Mouse (Mus musculus) midbrain, embryonic 15.5 days (tissue): Measurements from ENCODE around the gene Mtmr1. TPM values are rescaled to one million over a fixed set of nuclear protein-coding genes. Genes with fewer than 3 reads are reported as not detected.
A peak's percentile ranks its signal among the peaks of the same experiment; 100 is the strongest.

Experiments used
- ATAC-seq: fragments of 200-750 bp; cut with Nextera tagmentation; replicated peaks from 2 replicates; pipeline ENCODE4 v1.8.0; 2017; ENCODE audit warnings: moderate TSS enrichment
- H3K27ac ChIP-seq: fragments of 300-500 bp; sonication (generic); 2 replicates; pipeline ENCODE4 v1.5.1; 2015; ENCODE audit warnings: mild to moderate bottlenecking, inconsistent platforms
- H3K27me3 ChIP-seq: fragments of 300-500 bp; sonication (generic); replicated peaks from 2 replicates; pipeline ENCODE4 v1.6.1; 2015; ENCODE audit warnings: inconsistent platforms
- H3K36me3 ChIP-seq: fragments of 300-500 bp; sonication (generic); replicated peaks from 2 replicates; pipeline ENCODE4 v1.6.1; 2015; ENCODE audit warnings: inconsistent platforms
- H3K4me1 ChIP-seq: fragments of 300-500 bp; sonication (generic); 2 replicates; pipeline ENCODE4 v1.6.1; 2015; ENCODE audit warnings: inconsistent platforms
- H3K4me2 ChIP-seq: fragments of 300-500 bp; sonication (generic); 2 replicates; pipeline ENCODE4 v1.6.1; 2015; ENCODE audit warnings: inconsistent platforms, mild to moderate bottlenecking, moderate library complexity
- H3K4me3 ChIP-seq: fragments of 300-500 bp; sonication (generic); 2 replicates; pipeline ENCODE4 v1.5.1; 2015; ENCODE audit warnings: mild to moderate bottlenecking, inconsistent platforms
- H3K9ac ChIP-seq: fragments of 300-500 bp; sonication (generic); 2 replicates; pipeline ENCODE4 v1.6.1; 2015; ENCODE audit warnings: mild to moderate bottlenecking, inconsistent platforms
- H3K9me3 ChIP-seq: fragments of 300-500 bp; sonication (generic); 2 replicates; pipeline ENCODE4 v1.6.1; 2016; ENCODE audit warnings: inconsistent platforms
- WGBS: fragments of 180-500 bp; shearing (Covaris S2); methylation state at CpG from one replicate; pipeline ENCODE4 v1.1.7; 2015; ENCODE audit warnings: mixed read lengths; 5-methylcytosine and 5-hydroxymethylcytosine counted together
- polyA plus RNA-seq: library from polyadenylated mRNA; unstranded; fragments of >200 nt; fragmentation: Nextera tagmentation; extraction: Ambion mirVana; gene quantifications from 2 replicates; pipeline ENCODE4 v1.2.1, GENCODE M21; 2015

The Mtmr1 gene
- polyA plus RNA-seq, 1 experiment from 2014 or later, result 16.3 TPM

GRCm38 (mm10) chrX:71408386-71408785, 43.8 kb downstream of the Mtmr1 start:
- Histone ChIP-seq H3K9me3 (no peaks in the 10 kb centered on the region), H3K4me3 (no peak overlapping the region), H3K27ac (no peak overlapping the region), H3K9ac (no peak overlapping the region), H3K36me3 (no peaks in the 10 kb centered on the region; the same call in 1 of the 2 replicates), H3K4me2 (no peak overlapping the region), H3K4me1 (no peaks in the 10 kb centered on the region), H3K27me3 (no peaks in the 10 kb centered on the region)
- WGBS, result 78% methylated on average over 1 of the region's 1 CpGs
- ATAC-seq, result no peak

GRCm38 (mm10) chrX:71412776-71413175, 48.2 kb downstream of the Mtmr1 start:
- WGBS, result 56% methylated on average over 3 of the region's 3 CpGs
- no peak overlapping the region for H3K4me3 ChIP-seq
- H3K27ac ChIP-seq, result no peak overlapping the region

GRCm38 (mm10) chrX:71413616-71414015, 49.1 kb downstream of the Mtmr1 start:
- Histone ChIP-seq H3K4me2 (no peak overlapping the region), H3K9ac (no peak overlapping the region), H3K9me3 (no peaks in the 10 kb centered on the region), H3K4me3 (no peak overlapping the region), H3K27me3 (no peaks in the 10 kb centered on the region), H3K36me3 (no peaks in the 10 kb centered on the region), H3K27ac (no peak overlapping the region), H3K4me1 (no peaks in the 10 kb centered on the region)
- ATAC-seq, result no peak
- 89% methylated on average over 4 of the region's 4 CpGs for WGBS

More at GRCm38 (mm10) chrX:71412776-71413175, 48.2 kb downstream of the Mtmr1 start:
- ATAC-seq, result no peak
- Histone ChIP-seq H3K9ac (no peak overlapping the region), H3K4me1 (no peaks in the 10 kb centered on the region), H3K9me3 (no peaks in the 10 kb centered on the region), H3K4me2 (no peak overlapping the region), H3K36me3 (no peaks in the 10 kb centered on the region; the same call in 1 of the 2 replicates), H3K27me3 (no peaks in the 10 kb centered on the region)

GRCm38 (mm10) chrX:71424852-71425251, 60.3 kb downstream of the Mtmr1 start:
- no peak overlapping the region for H3K4me3 ChIP-seq
- 75% methylated on average over 1 of the region's 1 CpGs for WGBS
- no peaks in the 10 kb centered on the region for H3K36me3 ChIP-seq
- H3K9ac ChIP-seq, result no peak overlapping the region
- no peak overlapping the region for H3K27ac ChIP-seq
- H3K4me1 ChIP-seq, result no peaks in the 10 kb centered on the region
- 0 out of 2 replicates have a peak, but pooled peaks have one; percentile 7 for ATAC-seq
- no peak overlapping the region for H3K4me2 ChIP-seq
- no peaks in the 10 kb centered on the region for H3K27me3 ChIP-seq
- no peaks in the 10 kb centered on the region for H3K9me3 ChIP-seq

GRCm38 (mm10) chrX:71425746-71426519, 61.4 kb downstream of the Mtmr1 start:
- Histone ChIP-seq H3K4me2 (no peak overlapping the region), H3K9me3 (no peaks in the 10 kb centered on the region), H3K4me3 (no peak overlapping the region), H3K27ac (peak overlapping the region; percentile 63), H3K4me1 (no peaks in the 10 kb centered on the region), H3K36me3 (no peaks in the 10 kb centered on the region), H3K9ac (no peak overlapping the region), H3K27me3 (no peaks in the 10 kb centered on the region)
- 49% methylated on average over 9 of the region's 9 CpGs for WGBS
- ATAC-seq, result peak; percentile 88

GRCm38 (mm10) chrX:71427491-71427890, 62.9 kb downstream of the Mtmr1 start:
- H3K9ac ChIP-seq, result no peak overlapping the region
- no peak overlapping the region for H3K4me2 ChIP-seq

GRCm38 (mm10) chrX:71430900-71431299, 66.3 kb downstream of the Mtmr1 start:
- 87% methylated on average over 5 of the region's 5 CpGs for WGBS
- H3K4me1 ChIP-seq, result no peaks in the 10 kb centered on the region

More at GRCm38 (mm10) chrX:71427491-71427890, 62.9 kb downstream of the Mtmr1 start:
- H3K27ac ChIP-seq, result no peak overlapping the region
- H3K36me3 ChIP-seq, result no peaks in the 10 kb centered on the region
- ATAC-seq, result no peak
- H3K27me3 ChIP-seq, result no peaks in the 10 kb centered on the region
- no peak overlapping the region for H3K4me3 ChIP-seq
- H3K4me1 ChIP-seq, result no peaks in the 10 kb centered on the region
- no peaks in the 10 kb centered on the region for H3K9me3 ChIP-seq

GRCm38 (mm10) chrX:71434448-71434847, 69.9 kb downstream of the Mtmr1 start:
- H3K9me3 ChIP-seq, result no peaks in the 10 kb centered on the region
- peak; percentile 20; the same call in 1 of the 2 replicates for ATAC-seq
- H3K9ac ChIP-seq, result no peak overlapping the region
- no peak overlapping the region for H3K27ac ChIP-seq
- H3K36me3 ChIP-seq, result no peaks in the 10 kb centered on the region
- WGBS, result 29% methylated on average over 1 of the region's 1 CpGs
- H3K4me2 ChIP-seq, result no peak overlapping the region
- H3K27me3 ChIP-seq, result no peaks in the 10 kb centered on the region
- no peak overlapping the region for H3K4me3 ChIP-seq
- no peaks in the 10 kb centered on the region for H3K4me1 ChIP-seq

More at GRCm38 (mm10) chrX:71430900-71431299, 66.3 kb downstream of the Mtmr1 start:
- no peak for ATAC-seq
- H3K9ac ChIP-seq, result no peak overlapping the region
- no peaks in the 10 kb centered on the region for H3K36me3 ChIP-seq
- H3K4me3 ChIP-seq, result no peak overlapping the region
- H3K27ac ChIP-seq, result no peak overlapping the region
- H3K4me2 ChIP-seq, result no peak overlapping the region
- H3K27me3 ChIP-seq, result no peaks in the 10 kb centered on the region
- no peaks in the 10 kb centered on the region for H3K9me3 ChIP-seq

GRCm38 (mm10) chrX:71434860-71435259, 70.3 kb downstream of the Mtmr1 start:
- 32% methylated on average over 8 of the region's 8 CpGs for WGBS
- H3K27ac ChIP-seq, result no peak overlapping the region
- H3K9me3 ChIP-seq, result no peaks in the 10 kb centered on the region
- H3K4me2 ChIP-seq, result no peak overlapping the region
- no peak overlapping the region for H3K9ac ChIP-seq
- no peaks in the 10 kb centered on the region for H3K4me1 ChIP-seq
- H3K4me3 ChIP-seq, result no peak overlapping the region
- peak; percentile 60 for ATAC-seq
- H3K36me3 ChIP-seq, result no peaks in the 10 kb centered on the region
- H3K27me3 ChIP-seq, result no peaks in the 10 kb centered on the region

GRCm38 (mm10) chrX:71435542-71435941, 71.0 kb downstream of the Mtmr1 start:
- no peak overlapping the region for H3K27ac ChIP-seq
- no peak overlapping the region for H3K9ac ChIP-seq
- H3K4me3 ChIP-seq, result no peak overlapping the region
- H3K27me3 ChIP-seq, result no peaks in the 10 kb centered on the region
- no peak for ATAC-seq
- no peak overlapping the region for H3K4me2 ChIP-seq
- 81% methylated on average over 2 of the region's 2 CpGs for WGBS
- no peaks in the 10 kb centered on the region for H3K36me3 ChIP-seq
- no peaks in the 10 kb centered on the region for H3K9me3 ChIP-seq
- no peaks in the 10 kb centered on the region for H3K4me1 ChIP-seq

- no peak overlapping the region for H3K9ac ChIP-seq
- no peaks in the 10 kb centered on the region for H3K9me3 ChIP-seq
- H3K4me1 ChIP-seq, result no peaks in the 10 kb centered on the region
- H3K27ac ChIP-seq, result no peak overlapping the region
- ATAC-seq, result no peak
- WGBS, result 86% methylated on average over 6 of the region's 6 CpGs
- H3K27me3 ChIP-seq, result no peaks in the 10 kb centered on the region
- H3K4me2 ChIP-seq, result no peak overlapping the region
- H3K4me3 ChIP-seq, result no peak overlapping the region
- H3K36me3 ChIP-seq, result no peaks in the 10 kb centered on the region
These were observed 74.9 kb downstream of the Mtmr1 start for GRCm38 (mm10) chrX:71439473-71439872.

GRCm38 (mm10) chrX:71442916-71443315, 78.4 kb downstream of the Mtmr1 start:
- no peak overlapping the region for H3K9ac ChIP-seq
- 82% methylated on average over 5 of the region's 5 CpGs for WGBS

More at GRCm38 (mm10) chrX:71442916-71443315, 78.4 kb downstream of the Mtmr1 start:
- Histone ChIP-seq H3K4me3 (no peak overlapping the region), H3K36me3 (0 out of 2 replicates have a peak, but pooled peaks cover 2% of the 10 kb centered on the region), H3K27me3 (no peaks in the 10 kb centered on the region), H3K4me2 (no peak overlapping the region), H3K27ac (no peak overlapping the region), H3K4me1 (no peaks in the 10 kb centered on the region), H3K9me3 (no peaks in the 10 kb centered on the region)
- no peak for ATAC-seq
